Mouse (Mus musculus): Measurements from ENCODE around the gene Ccdc170. TPM values are rescaled to one million over a fixed set of nuclear protein-coding genes. Genes with fewer than 3 reads are reported as not detected.
"Not testable (repeated sequence)": the region's sequence is repeated elsewhere in the genome, so short reads cannot be mapped to it uniquely, and the experiment has no call there.

The Ccdc170 gene
- total RNA-seq, 2 experiments from 2014 or later: 0.57 to 0.82 TPM

DNA sequence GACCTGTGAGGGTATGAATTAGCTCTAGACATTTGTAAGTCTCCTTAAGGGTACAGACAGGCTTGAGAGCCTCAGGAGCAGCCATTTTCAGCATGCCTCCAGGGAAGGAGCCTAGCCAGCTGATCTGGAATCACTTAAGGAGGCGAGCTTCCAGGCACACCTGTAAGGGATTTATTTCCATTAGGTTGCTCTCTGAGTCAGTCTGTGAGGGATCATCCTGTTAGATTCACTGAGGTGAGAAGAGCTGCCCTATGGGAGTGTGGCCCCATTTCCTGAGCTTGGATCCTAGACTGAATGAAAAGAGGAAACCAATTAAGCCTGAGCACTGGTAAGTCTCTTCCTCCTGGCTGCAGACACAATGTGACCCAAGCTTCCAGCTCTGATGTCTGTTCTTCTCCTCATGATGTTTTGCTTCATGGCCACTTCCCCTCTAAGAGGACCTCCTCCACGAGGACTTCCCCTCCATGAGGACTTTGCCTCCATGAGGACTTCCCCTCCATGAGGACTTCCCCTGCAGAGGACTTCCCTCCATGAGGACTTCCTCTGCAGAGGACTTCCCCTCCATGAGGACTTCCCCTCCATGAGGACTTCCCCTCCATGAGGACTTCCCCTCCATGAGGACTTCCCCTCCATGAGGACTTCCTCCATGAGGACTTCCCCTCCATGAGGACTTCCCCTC lies 118.6 kb downstream of the Ccdc170 start:
- no peak for DNase-seq

DNA sequence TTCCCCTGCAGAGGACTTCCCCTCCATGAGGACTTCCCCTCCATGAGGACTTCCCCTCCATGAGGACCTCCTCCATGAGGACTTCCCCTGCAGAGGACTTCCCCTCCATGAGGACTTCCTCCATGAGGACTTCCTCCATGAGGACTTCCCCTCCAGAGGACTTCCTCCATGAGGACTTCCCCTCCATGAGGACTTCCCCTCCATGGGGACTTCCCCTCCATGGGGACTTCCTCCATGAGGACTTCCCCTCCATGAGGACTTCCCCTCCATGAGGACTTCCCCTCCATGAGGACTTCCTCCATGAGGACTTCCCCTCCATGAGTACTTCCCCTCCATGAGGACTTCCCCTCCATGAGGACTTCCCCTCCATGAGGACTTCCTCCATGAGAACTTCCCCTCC lies 119.3 kb downstream of the Ccdc170 start:
- DNase-seq: not testable (repeated sequence)

GRCm38 (mm10) chr10:4602466-4602865 lies 120.2 kb downstream of the Ccdc170 start:
- DNase-seq: no peak

- DNase-seq: no peak
These were observed 122.4 kb downstream of the Ccdc170 start for GRCm38 (mm10) chr10:4604527-4605209.

GRCm38 (mm10) chr10:4610234-4610633 lies 127.9 kb downstream of the Ccdc170 start:
- no peak for DNase-seq

- DNase-seq: peak; percentile 34
These were observed 129.3 kb downstream of the Ccdc170 start, which contains the start of gene Esr1 for GRCm38 (mm10) chr10:4611386-4612155. Gene Esr1, plus strand, starts transcription at chr10:4611593.

Other genes with a start within 250 kb of the Ccdc170 start
- gene Akap12, start 216.1 kb upstream of the Ccdc170 start, total RNA-seq (2021): 10 to 100 TPM; 39.3 to 44.8 TPM
- gene Zbtb2, start 94.4 kb upstream of the Ccdc170 start, total RNA-seq (2021): 10 to 100 TPM; 10.6 to 12.1 TPM
- gene Rmnd1, start 50.1 kb upstream of the Ccdc170 start, total RNA-seq (2021): 10 to 100 TPM; 44.0 to 76.6 TPM
- gene Armt1, start 50.0 kb upstream of the Ccdc170 start, total RNA-seq (2021): 10 to 100 TPM; 13.2 to 19.1 TPM
- gene Esr1, start 129.1 kb downstream of the Ccdc170 start, total RNA-seq (2021): 10 to 100 TPM; 16.2 to 24.5 TPM